Comparison of ENCODE assay signal across 17 mouse cellular contexts in genomic region chr11:79762027-79762426, GRCm38 (mm10).
"Had no signal": no experiment of that assay in that cellular context is flagged by ENCODE, and none has a peak within 500 bp of the region (broad histone marks: within the 10 kb centered on the region; RNA-seq: fewer than 3 reads in every experiment).

No protein-coding gene starts in this region.

- ATAC-seq: intestine, embryonic 15.5 days; liver, postnatal 0 days had no signal

- H3K4me3 ChIP-seq: intestine, embryonic 15.5 days; kidney, embryonic 15.5 days; limb, embryonic 12.5 days; liver, embryonic 13.5 days; lung, embryonic 15.5 days; megakaryocyte, embryonic 14.5 days; midbrain, embryonic 12.5 days; neural tube, embryonic 15.5 days had no signal

- H3K27me3 ChIP-seq: intestine, embryonic 15.5 days; kidney, embryonic 15.5 days; limb, embryonic 12.5 days; liver, embryonic 13.5 days; neural tube, embryonic 15.5 days had no signal

- H3K36me3 ChIP-seq: intestine, embryonic 15.5 days; kidney, embryonic 15.5 days; limb, embryonic 12.5 days; liver, embryonic 13.5 days; lung, embryonic 15.5 days; midbrain, embryonic 12.5 days; neural tube, embryonic 15.5 days had no signal

- DNase-seq: kidney, adult 2 months; kidney, postnatal 14 days; liver; liver, embryonic 13.5 days; liver, postnatal 0 days; lung, postnatal 14 days; right cerebral cortex, adult 18-20 months; right cerebral cortex, postnatal 25 days; thymus, adult 18-20 months; thymus, postnatal 36 days had no signal
